ENCODE assay signal across 10 mouse cellular contexts in the genomic region with DNA sequence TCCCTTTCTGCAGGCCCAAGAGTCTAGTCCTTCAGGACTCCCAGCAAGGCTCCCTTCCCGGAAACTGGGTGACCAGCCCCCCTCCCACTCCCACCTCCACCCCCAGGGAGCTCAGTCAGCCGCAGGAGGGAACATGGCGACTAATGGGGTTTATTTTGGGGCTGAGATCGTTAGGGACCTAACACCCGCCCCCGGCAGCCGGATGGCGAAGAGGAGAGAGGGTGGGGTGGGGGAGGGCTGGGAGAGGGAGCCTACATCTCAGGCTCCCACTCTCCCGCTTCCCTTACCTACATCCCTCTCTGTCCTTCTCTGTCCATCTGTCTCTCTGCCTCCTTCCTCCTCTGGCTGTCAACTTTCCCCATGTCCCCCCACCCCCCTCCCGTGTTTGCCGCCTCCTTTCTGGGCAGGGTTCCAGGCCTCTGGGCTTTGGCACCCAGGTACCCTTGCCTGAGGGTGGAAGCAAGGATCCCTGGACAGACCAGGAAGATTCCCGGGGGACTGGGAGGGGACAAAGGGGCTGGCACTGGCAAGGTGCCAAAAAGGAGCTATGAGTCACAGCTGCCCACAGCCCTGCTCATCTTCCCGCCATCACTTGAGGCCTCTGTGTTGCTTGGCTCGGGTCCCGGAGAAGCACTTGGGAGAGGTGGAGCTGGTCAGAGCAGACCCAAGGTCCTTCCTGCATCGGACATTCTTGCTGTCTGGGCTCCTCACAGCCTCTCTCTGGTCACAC. TPM values are rescaled to one million over a fixed set of nuclear protein-coding genes. Genes with fewer than 3 reads are reported as not detected.
DNase-seq lines count a peak whose midpoint lies in the region; ATAC-seq and TF ChIP-seq lines count a peak whose summit lies in the region.
"Had no signal": no experiment of that assay in that cellular context is flagged by ENCODE, and none has a peak within 500 bp of the region (broad histone marks: within the 10 kb centered on the region; RNA-seq: fewer than 3 reads in every experiment).

No protein-coding gene starts in this region.

- no peak for TF ChIP-seq EP300 in liver, postnatal 0 days (IDR thresholded peaks at IDR 0.05; ENCODE audit: low read depth)

- H3K4me1 ChIP-seq in kidney, embryonic 14.5 days (ENCODE audit: control insufficient read depth, insufficient read depth, low read length): peaks cover 23% of the 10 kb centered on the region; the same call in 1 of the 2 replicates
- no peaks in the 10 kb centered on the region for H3K4me1 ChIP-seq in kidney, adult 2 months (ENCODE audit: control insufficient read depth, insufficient read depth, low read length)
- peaks cover 6% of the 10 kb centered on the region for H3K4me1 ChIP-seq in liver, postnatal 0 days (ENCODE audit: insufficient read depth)

- TF ChIP-seq CTCF in kidney, adult 2 months (conservative IDR thresholded peaks at IDR 0.05; ENCODE audit: insufficient read depth, insufficient read length, low read depth, low read length): no peak
- TF ChIP-seq CTCF in liver, postnatal 0 days (IDR thresholded peaks at IDR 0.05; ENCODE audit: low read depth): no peak

- no peaks in the 10 kb centered on the region for H3K9me3 ChIP-seq in kidney, embryonic 14.5 days (ENCODE audit: control insufficient read depth, low read length)
- H3K9me3 ChIP-seq in liver, postnatal 0 days (ENCODE audit: low read length): no peaks in the 10 kb centered on the region
- H3K9me3 ChIP-seq: G1E; limb, embryonic 12.5 days had no signal

- DNase-seq in kidney, adult 2 months: no peak
- DNase-seq in MN1 (ENCODE audit: low spot score): peak; percentile 93
- peak; percentile 80 to 83 for DNase-seq in cerebellum, postnatal 10 days
- DNase-seq in left cerebral cortex, postnatal 36 days (ENCODE audit: low spot score in 2 of 2): peak; percentile 77 to 82
- no peak for DNase-seq in liver, postnatal 0 days
- no peak for DNase-seq in heart, adult 18-20 months

- TF ChIP-seq POLR2A in kidney, adult 2 months (IDR thresholded peaks at IDR 0.05; ENCODE audit: low read depth, low read length): no peak

- H3K27ac ChIP-seq in kidney, embryonic 14.5 days (ENCODE audit: low read depth, low read length): no peak overlapping the region
- no peak overlapping the region for H3K27ac ChIP-seq in kidney, adult 2 months (ENCODE audit: insufficient read depth, low read depth, low read length)
- H3K27ac ChIP-seq in liver, postnatal 0 days (ENCODE audit: low read depth): no peak overlapping the region
- H3K27ac ChIP-seq: limb, embryonic 12.5 days had no signal

- 0 out of 2 replicates have a peak, but pooled peaks have one; percentile 22 for ATAC-seq in kidney, embryonic 14.5 days (ENCODE audit: low FRiP score, low TSS enrichment)
- no peak for ATAC-seq in liver, postnatal 0 days
- ATAC-seq in erythroblast, adult 5-6 weeks (replicated peaks; ENCODE audit: low FRiP score, poor library complexity, severe bottlenecking): no peak

- H3K4me3 ChIP-seq in kidney, embryonic 14.5 days (ENCODE audit: low read length): no peak overlapping the region
- H3K4me3 ChIP-seq in kidney, adult 2 months (ENCODE audit: insufficient read depth, low read depth, low read length): no peak overlapping the region
- no peak overlapping the region for H3K4me3 ChIP-seq in liver, postnatal 0 days (ENCODE audit: low read depth, low read length)
- H3K4me3 ChIP-seq: limb, embryonic 12.5 days had no signal

- WGBS in kidney, embryonic 14.5 days: 15% methylated on average over 15 of the region's 16 CpGs
- WGBS in kidney, adult 2 months: 19% methylated on average over 16 of the region's 16 CpGs
- WGBS in liver, postnatal 0 days (ENCODE audit: insufficient replicate concordance): 27% methylated on average over 16 of the region's 16 CpGs

- no peak overlapping the region for H3K9ac ChIP-seq in kidney, embryonic 14.5 days (ENCODE audit: low read depth, low read length)
- no peak overlapping the region for H3K9ac ChIP-seq in liver, postnatal 0 days (replicated peaks)
- H3K9ac ChIP-seq: limb, embryonic 12.5 days had no signal

- H3K4me2 ChIP-seq in kidney, embryonic 14.5 days (replicated peaks; ENCODE audit: low read depth, low read length): no peak overlapping the region
- no peak overlapping the region for H3K4me2 ChIP-seq in liver, postnatal 0 days (ENCODE audit: low read depth, low read length)
- H3K4me2 ChIP-seq: limb, embryonic 12.5 days had no signal

- intact Hi-C loops in left cerebral cortex, postnatal 36 days (cut with DNase I): loop anchor here (5.0 kb wide), 1 partner anchor 338 kb away; a partner anchor contains a TSS

- no peaks in the 10 kb centered on the region for H3K36me3 ChIP-seq in kidney, embryonic 14.5 days (ENCODE audit: control insufficient read depth, insufficient read depth, low read length)
- H3K36me3 ChIP-seq in kidney, adult 2 months (ENCODE audit: control insufficient read depth, insufficient read depth, low read length): no peaks in the 10 kb centered on the region
- H3K36me3 ChIP-seq in liver, postnatal 0 days (replicated peaks; ENCODE audit: insufficient read depth, low read length): no peaks in the 10 kb centered on the region
- H3K36me3 ChIP-seq: G1E; limb, embryonic 12.5 days had no signal

- peaks cover 33% of the 10 kb centered on the region for H3K27me3 ChIP-seq in kidney, embryonic 14.5 days (ENCODE audit: control insufficient read depth, insufficient read depth, low read length)
- H3K27me3 ChIP-seq in kidney, adult 2 months (replicated peaks; ENCODE audit: control insufficient read depth, insufficient read depth, low read length): no peaks in the 10 kb centered on the region
- peaks cover 76% of the 10 kb centered on the region for H3K27me3 ChIP-seq in liver, postnatal 0 days (ENCODE audit: insufficient read depth, low read length)

RNA-seq across cellular contexts. Expression of a gene that starts 38.7 kb away (rescaled TPM):
- 1.8 and 2.5 TPM in 2 replicates for polyA plus RNA-seq in kidney, embryonic 14.5 days (2014; fragmentation: Nextera tagmentation; extraction: Ambion mirVana)
- 1,526 and 1,915 TPM in 2 replicates for polyA plus RNA-seq in kidney, adult 2 months (2012; rRNA removed)
- under 1 TPM; 0.25 to 0.50 TPM for total RNA-seq in left cerebral cortex, postnatal 36 days (2021)
- not detected in 2 replicates for polyA plus RNA-seq in liver, postnatal 0 days (2015; fragmentation: Nextera tagmentation; extraction: Ambion mirVana)
- not detected in 2 replicates for total RNA-seq in erythroblast, adult 5-6 weeks (2015; ENCODE audit: low replicate concordance)
- total RNA-seq in erythroblast, adult 5-6 weeks (2017; ENCODE audit: low replicate concordance): not detected in 2 replicates
- total RNA-seq in heart, adult 18-20 months (2021): under 1 TPM in 1 of 2 experiments, not detected in 1; 0.22 TPM
- total RNA-seq: G1E had no signal
- polyA plus RNA-seq: G1E; limb, embryonic 12.5 days had no signal

Comparison
In these comparisons a context has a peak if more than half of its experiments do, and no peak if none do; other contexts are left out.
1. DNase-seq: peak in MN1 (single experiment), cerebellum, postnatal 10 days (2 of 2) and left cerebral cortex, postnatal 36 days (2 of 2); none in kidney, adult 2 months (single experiment), liver, postnatal 0 days (single experiment) and heart, adult 18-20 months (0 of 2).